Mouse (Mus musculus) embryonic fibroblast, embryonic 13.5 days (primary cell): ENCODE data around the gene Aida. TPM values are rescaled to one million over a fixed set of nuclear protein-coding genes. Genes with fewer than 3 reads are reported as not detected.
A peak's percentile ranks its signal among the peaks of the same experiment; 100 is the strongest.
"Not testable (repeated sequence)": the region's sequence is repeated elsewhere in the genome, so short reads cannot be mapped to it uniquely, and the experiment has no call there.

Source experiments
- H3K27ac ChIP-seq: 2 replicates; pipeline ENCODE4 v1.5.1; 2012; ENCODE audit warnings: low read length, control low read depth, inconsistent platforms; ENCODE audit not compliant: insufficient read depth
- H3K4me1 ChIP-seq: 2 replicates; pipeline ENCODE4 v1.6.1; 2011; ENCODE audit warnings: low read length; ENCODE audit not compliant: control insufficient read depth, insufficient read depth
- H3K4me3 ChIP-seq: 2 replicates; pipeline ENCODE4 v1.5.1; 2011; ENCODE audit warnings: mild to moderate bottlenecking, control low read depth, low read length; ENCODE audit not compliant: insufficient read depth
- CTCF ChIP-seq: IDR thresholded peaks from 2 replicates; pipeline ENCODE4 v1.5.1; 2011; ENCODE audit warnings: mild to moderate bottlenecking, control low read depth, low read length, moderate library complexity, borderline replicate concordance; ENCODE audit not compliant: insufficient read depth
- POLR2A ChIP-seq: IDR thresholded peaks from 2 replicates; pipeline ENCODE4 v1.6.1; 2011; ENCODE audit warnings: low read depth, mild to moderate bottlenecking, control low read depth, low read length, moderate library complexity
- polyA plus RNA-seq: library from polyadenylated mRNA; stranded (reverse); fragments of >200 nt; gene quantifications from 2 replicates; pipeline ENCODE4 v1.2.4, GENCODE M21; 2011; ENCODE audit warnings: low read depth; ENCODE audit not compliant: missing spikeins, insufficient read length

Gene Aida
- polyA plus RNA-seq, 1 experiment, result 159 TPM

GRCm38 (mm10) chr1:183274385-183274784 lies 22.0 kb upstream of the Aida start:
- Histone ChIP-seq H3K4me3 (no peak overlapping the region), H3K4me1 (no peaks in the 10 kb centered on the region), H3K27ac (no peak overlapping the region)
- TF ChIP-seq POLR2A, result no peak
- no peak for TF ChIP-seq CTCF

- Histone ChIP-seq H3K4me3 (no peak overlapping the region), H3K4me1 (no peaks in the 10 kb centered on the region), H3K27ac (no peak overlapping the region)
- TF ChIP-seq CTCF, result no peak
- no peak for TF ChIP-seq POLR2A
Measured at GRCm38 (mm10) chr1:183275763-183276162, 20.6 kb upstream of the Aida start.

DNA sequence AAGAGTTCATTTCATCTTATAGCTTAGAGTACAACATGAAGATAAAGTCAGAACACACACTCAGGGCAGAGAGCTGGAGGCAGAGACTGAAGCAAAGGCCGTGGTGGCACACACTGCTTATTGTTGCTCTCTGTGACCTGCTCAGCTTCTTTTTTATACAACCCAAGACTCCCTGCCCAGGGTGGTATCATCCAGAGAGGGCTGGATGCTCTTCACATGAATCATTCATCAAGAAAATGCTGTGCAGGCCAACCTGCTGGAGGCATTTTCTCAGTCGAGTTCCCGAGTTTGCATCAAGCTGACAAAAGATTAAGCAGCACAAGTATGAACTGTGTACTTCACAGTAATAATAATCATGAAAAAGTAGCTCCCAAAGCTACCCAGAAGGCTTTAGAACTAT lies 8.0 kb upstream of the Aida start:
- Histone ChIP-seq H3K4me3 (no peak overlapping the region), H3K27ac (no peak overlapping the region), H3K4me1 (peaks cover 3% of the 10 kb centered on the region; the same call in 1 of the 2 replicates)
- TF ChIP-seq POLR2A (no peak), CTCF (no peak)

DNA sequence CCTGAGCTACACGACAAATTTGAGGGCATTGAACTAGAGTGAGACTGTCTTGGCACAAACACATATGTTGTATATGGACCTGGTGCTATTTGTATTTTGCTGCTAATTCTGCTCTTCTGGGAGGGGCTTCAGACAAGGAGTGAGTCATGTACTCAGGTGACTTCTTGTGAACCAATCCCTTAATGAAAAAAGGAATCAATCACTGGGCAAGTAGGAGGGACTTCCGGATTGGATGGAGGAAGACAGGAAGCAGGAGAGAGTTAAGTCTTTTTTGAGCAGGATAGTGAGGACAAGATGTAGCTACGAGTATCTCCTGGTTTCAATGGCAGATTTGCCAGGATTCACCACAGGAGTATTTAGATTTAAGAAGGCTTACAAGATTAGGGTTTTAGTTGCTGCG lies 6.8 kb upstream of the Aida start:
- Histone ChIP-seq H3K4me1 (peaks cover 3% of the 10 kb centered on the region; the same call in 1 of the 2 replicates), H3K27ac (no peak overlapping the region), H3K4me3 (no peak overlapping the region)
- TF ChIP-seq CTCF (no peak), POLR2A (no peak)

GRCm38 (mm10) chr1:183296877-183297383 lies 540 bp downstream of the Aida start, which contains the start of gene Brox:
Gene Brox (minus strand): TSS chr1:183297269.
- peak within 1 kb of the TSS; percentile 92 for H3K27ac ChIP-seq
- TF ChIP-seq POLR2A (peak; percentile 66), CTCF (no peak)
- H3K4me3 ChIP-seq, result peak within 1 kb of the TSS; percentile 77
- no peaks in the 10 kb centered on the region; the same call in 1 of the 2 replicates for H3K4me1 ChIP-seq

GRCm38 (mm10) chr1:183297473-183297885 lies 1.1 kb downstream of the Aida start:
- no peaks in the 10 kb centered on the region; the same call in 1 of the 2 replicates for H3K4me1 ChIP-seq
- TF ChIP-seq POLR2A (no peak), CTCF (no peak)
- peak overlapping the region; percentile 49 for H3K27ac ChIP-seq
- peak overlapping the region; percentile 75 for H3K4me3 ChIP-seq

DNA sequence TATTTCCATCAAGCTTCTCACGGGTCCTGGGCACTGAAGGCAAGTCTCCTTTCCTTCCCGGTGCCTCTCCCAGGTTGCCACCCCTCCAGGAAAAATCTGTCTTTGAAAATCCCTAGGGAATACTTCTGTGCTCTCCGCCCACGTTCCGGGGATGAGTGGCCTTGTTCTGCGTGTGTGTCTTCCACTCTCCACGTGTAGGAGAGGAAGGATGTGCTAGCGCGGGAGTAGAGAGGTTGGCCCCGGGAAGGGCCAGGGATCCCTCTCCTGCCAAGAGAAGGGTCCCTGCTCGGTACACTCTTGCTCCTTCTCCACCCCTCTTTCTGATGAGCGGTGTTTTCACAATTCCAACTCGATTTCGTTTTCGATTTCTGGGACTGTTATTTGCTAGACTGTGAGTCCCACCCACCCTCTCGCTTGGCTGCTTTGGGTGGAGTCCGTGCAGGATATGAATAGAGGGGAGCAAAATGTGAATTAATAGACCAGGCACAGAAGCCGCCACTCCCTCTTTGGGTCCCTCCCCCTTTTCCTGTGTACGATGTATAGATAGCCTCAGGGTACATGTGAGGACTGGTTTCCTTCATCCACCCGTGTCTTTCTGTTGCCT lies 1.6 kb downstream of the Aida start:
- no peaks in the 10 kb centered on the region; the same call in 1 of the 2 replicates for H3K4me1 ChIP-seq
- H3K27ac ChIP-seq, result peak overlapping the region; percentile 49
- H3K4me3 ChIP-seq, result peak overlapping the region; percentile 75
- TF ChIP-seq CTCF, result no peak
- peak; percentile 80 for TF ChIP-seq POLR2A

- no peak for TF ChIP-seq CTCF
- TF ChIP-seq POLR2A, result no peak
- no peak overlapping the region for H3K27ac ChIP-seq
- no peak overlapping the region for H3K4me3 ChIP-seq
- no peaks in the 10 kb centered on the region; the same call in 1 of the 2 replicates for H3K4me1 ChIP-seq
Measured at GRCm38 (mm10) chr1:183299161-183299560, 2.8 kb downstream of the Aida start.

DNA sequence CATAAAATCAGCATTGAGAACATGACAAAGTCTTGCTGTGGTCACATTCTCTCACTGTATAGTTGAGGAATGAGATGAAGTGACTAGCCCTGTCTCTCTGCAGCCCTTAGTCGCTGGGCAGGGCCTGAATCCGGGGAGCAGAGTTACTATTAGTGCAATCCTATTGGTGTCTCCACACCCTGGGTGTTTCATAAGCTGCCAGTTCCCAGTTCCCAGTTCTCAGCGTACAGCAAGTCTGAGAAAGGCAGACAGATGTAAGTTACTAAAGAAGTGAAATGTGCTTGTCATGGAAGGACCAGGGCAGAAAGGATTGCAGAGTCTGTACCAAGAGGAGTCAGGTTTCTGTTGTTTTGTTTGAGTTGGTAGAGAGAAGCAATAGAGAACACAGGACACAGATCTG lies 11.2 kb downstream of the Aida start:
- Histone ChIP-seq H3K4me1 (no peaks in the 10 kb centered on the region), H3K27ac (peak overlapping the region; percentile 40; the same call in 1 of the 2 replicates)
- no peak for TF ChIP-seq POLR2A
- no peak for TF ChIP-seq CTCF

DNA sequence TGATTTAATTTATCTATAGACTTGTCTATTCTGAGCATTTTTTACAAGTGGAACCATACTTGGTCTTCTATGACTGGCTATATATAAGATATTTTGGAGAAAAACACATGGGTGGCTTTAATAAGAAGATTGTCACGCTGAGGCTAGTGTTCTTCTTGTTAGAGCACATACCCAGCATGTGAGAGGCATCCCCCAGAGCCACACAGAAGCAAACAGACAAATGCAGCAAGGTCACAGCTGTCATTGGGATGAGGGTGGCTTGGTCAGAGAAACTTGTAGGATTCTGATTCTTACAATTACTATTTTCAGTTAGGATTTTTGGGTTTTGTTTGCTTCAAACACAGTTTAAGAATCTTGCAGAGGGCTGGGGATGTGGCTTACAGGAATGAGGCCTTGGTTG lies 12.1 kb downstream of the Aida start:
- TF ChIP-seq POLR2A (no peak), CTCF (no peak)
- no peak overlapping the region for H3K4me3 ChIP-seq
- no peak overlapping the region for H3K27ac ChIP-seq
- H3K4me1 ChIP-seq, result no peaks in the 10 kb centered on the region

More for the DNA sequence above, 11.2 kb downstream of the Aida start:
- no peak overlapping the region for H3K4me3 ChIP-seq

GRCm38 (mm10) chr1:183309601-183310000 lies 13.2 kb downstream of the Aida start:
- not testable (repeated sequence) for H3K27ac ChIP-seq, H3K4me1 ChIP-seq, H3K4me3 ChIP-seq
